Mouse (Mus musculus) brain, adult 2 months (tissue): Measurements from ENCODE around the gene 4931429L15Rik.
A peak's percentile ranks its signal among the peaks of the same experiment; 100 is the strongest.

Experiments
- DNase-seq: peaks from one replicate; pipeline ENCODE4 v3.0.0; 2011; ENCODE audit warnings: low read depth, low spot score

The 4931429L15Rik gene

DNA sequence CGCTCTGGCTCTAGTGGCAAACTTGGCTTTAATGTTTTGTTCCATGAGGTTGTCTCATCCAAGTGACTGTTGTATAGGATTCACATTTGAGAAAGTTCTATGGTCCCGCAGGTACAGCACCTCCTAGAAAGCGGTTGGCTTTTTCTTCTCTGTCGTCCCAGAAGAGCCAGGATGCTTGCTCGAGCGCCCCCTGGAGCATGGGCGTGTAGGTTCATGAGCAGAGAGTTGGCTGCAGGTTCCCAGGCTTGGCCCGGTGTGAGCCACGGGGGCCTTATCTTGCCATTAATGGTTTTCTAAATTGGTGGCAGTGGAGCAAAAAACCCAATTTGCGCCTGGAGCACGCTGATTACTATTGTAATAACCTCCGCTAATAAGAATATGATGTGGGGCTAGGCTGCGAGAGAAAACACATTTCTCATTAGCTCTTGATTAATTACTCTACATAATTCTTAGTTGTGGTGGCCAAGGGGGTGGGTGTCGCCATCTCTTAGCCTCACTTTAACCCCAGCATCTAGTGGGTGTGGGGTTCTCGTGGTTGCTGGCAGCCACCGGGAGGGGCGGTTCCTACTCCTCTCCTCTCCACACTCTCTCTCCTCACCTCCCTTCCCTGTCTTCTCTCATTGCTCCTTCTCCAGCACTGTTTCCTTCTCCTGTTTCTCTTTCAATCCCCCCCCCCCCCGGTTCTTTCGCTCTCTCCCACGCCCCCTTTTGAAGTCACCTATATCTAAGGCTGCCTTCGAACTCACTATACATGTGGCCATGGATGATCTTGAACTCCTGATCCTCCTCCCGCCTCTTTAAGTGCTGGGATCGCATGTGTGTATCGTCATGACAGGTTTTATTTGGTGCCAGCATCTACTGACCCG is 8.2 kb upstream of the 4931429L15Rik start:
- no peak for DNase-seq

- DNase-seq: no peak
Measured at GRCm38 (mm10) chr9:46326694-46327405, 7.1 kb upstream of the 4931429L15Rik start.

DNA sequence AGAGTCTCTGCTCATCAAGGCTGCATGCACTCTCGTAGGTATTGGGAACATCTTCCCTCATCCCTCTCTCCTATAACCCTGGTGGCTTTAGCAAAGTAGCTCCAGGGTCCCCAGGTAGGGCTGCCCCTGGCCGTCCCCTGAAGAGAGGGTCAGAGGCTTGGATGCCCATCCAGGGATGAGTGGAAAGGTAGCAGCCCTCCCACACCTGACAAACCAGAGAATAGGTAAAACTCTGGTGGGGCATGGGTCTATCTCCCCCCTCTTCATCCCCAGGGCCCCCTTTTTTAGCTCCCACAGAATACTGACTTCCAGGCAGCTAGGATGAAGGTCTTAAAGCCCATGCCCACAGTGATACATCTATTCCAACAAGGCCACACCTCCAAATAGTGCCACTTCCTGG is 675 bp upstream of the 4931429L15Rik start:
- DNase-seq: no peak

GRCm38 (mm10) chr9:46317957-46318356 is 1.8 kb downstream of the 4931429L15Rik start:
- DNase-seq: no peak

DNA sequence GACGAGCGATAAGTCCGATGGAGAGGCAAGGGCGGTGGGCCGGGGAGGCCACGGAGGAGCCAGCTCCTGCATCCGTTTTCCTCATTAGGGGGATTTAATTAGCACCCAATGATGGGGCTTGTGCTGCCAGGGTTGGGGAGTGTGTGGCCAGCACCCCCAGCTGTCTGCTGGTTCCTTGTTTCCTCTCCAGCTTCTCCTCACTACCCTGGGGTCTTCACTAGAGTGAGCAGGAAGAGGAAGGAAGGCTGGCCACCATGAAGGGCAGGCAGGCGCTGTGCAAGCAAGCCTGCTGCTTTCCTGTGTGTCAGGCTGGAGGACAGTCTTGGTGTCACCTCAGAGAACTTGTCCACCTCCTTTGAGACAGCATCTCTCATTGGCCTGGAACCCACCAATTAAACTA is 2.9 kb downstream of the 4931429L15Rik start:
- no peak for DNase-seq

- no peak for DNase-seq
Measured at GRCm38 (mm10) chr9:46316388-46316787, 3.4 kb downstream of the 4931429L15Rik start.

- peak; percentile 81 for DNase-seq
Measured at GRCm38 (mm10) chr9:46315807-46316365, 3.9 kb downstream of the 4931429L15Rik start.

DNA sequence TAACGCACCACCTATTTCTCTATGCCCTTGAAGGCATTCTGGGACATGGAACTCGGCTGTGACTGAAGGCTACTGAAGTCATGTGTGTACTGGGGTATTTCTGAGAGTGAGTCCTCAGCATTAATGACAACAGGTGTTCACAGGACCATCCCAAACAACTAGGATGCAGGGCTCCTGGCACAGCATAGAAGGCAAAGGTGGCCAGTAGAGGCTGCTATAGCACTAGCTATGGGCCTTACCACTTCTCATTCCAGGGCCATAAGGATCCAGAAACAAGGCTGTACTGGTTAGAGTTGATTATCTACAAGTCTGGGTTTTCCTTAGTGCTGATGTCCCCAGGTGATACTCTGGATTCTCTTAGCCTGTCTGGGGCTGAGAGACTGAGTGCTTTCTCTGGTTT is 4.9 kb downstream of the 4931429L15Rik start:
- no peak for DNase-seq

- peak; percentile 90 for DNase-seq
Measured at GRCm38 (mm10) chr9:46314507-46314906, 5.3 kb downstream of the 4931429L15Rik start.

DNA sequence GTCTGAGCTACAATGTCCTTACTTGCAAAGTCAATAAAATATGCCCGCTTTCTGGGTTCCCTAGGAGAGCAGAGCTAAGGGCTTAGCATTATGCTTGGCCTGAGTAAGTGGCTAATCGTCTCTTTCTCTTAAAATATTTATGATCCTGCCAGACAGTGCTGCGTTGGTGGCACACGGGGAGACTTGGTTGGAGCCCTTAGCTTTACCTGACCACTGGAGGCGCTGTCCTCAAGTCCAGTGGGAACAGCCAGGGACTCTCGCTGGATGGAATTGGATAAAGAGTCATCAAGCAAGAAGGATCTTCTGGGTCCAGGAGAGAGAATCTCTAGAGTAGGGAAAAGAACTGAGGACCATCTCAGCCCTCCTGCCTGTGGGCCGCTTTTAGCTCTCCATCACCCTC is 10.7 kb downstream of the 4931429L15Rik start:
- peak; percentile 60 for DNase-seq

GRCm38 (mm10) chr9:46302142-46302541 is 17.6 kb downstream of the 4931429L15Rik start:
- peak; percentile 74 for DNase-seq

GRCm38 (mm10) chr9:46298381-46298780 is 21.4 kb downstream of the 4931429L15Rik start:
- no peak for DNase-seq

GRCm38 (mm10) chr9:46282631-46283436 is 37.0 kb downstream of the 4931429L15Rik start, which contains the start of gene Bud13:
TSS of gene Bud13 (plus strand) at chr9:46283008.
- peak; percentile 94 for DNase-seq

DNA sequence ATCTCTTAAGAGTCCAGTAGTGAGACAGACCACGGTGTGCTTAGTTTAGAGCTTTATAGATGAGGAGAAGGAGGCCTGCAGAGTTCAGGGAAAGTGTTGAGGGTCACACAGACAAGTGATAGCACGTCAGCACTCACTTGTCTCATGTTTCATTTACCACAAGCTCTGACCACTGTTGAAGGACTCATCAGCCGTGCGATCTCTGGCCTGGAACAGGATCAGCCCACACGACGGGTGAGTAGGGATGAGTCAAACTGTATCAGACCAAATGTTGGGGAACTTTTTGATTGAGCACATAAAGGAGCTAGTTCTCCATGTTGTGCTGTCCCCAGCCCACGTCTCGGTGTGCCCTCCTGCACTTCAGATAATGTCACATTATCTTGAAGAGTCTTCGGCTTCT is 45.3 kb downstream of the 4931429L15Rik start:
- no peak for DNase-seq

DNA sequence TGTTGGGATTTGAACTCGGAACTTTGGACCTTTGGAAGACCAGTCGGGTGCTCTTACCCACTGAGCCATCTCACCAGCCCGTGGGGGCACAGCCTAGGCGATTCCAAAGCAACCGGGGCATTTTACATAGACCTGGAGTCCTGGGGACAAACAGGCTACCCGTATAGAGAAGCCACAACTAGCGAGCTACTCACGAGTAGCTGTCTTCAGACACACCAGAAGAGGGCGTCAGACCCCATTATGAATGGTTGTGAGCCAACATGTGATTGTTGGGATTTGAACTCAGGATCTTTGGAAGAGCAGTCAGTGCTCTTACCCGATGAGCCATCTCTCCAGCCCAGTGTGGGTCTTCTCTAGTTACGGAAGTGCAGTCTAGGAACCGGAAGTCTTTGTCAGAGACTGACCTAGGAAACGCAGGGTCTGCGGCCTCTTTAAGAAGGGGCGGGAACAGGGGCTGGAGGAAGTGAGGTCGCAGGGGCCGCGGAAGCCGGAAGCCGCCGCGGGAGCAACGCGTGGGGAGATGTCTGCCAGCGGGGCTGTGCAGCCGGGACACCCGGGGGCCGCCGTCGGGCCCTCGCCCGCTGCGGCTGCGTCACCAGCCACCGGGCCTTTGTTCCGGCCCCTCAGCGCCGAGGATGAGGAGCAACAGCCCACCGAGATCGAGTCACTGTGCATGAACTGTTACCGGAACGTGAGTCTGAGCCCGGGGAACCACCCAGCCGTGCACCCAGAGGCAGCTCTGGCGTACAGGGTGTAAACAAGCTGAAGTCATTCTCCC is 46.9 kb downstream of the 4931429L15Rik start, which contains the start of gene Zpr1:
Zpr1 (plus strand) TSS at position 388 of the 778 bp plus-strand sequence.
- DNase-seq: peak; percentile 98

DNA sequence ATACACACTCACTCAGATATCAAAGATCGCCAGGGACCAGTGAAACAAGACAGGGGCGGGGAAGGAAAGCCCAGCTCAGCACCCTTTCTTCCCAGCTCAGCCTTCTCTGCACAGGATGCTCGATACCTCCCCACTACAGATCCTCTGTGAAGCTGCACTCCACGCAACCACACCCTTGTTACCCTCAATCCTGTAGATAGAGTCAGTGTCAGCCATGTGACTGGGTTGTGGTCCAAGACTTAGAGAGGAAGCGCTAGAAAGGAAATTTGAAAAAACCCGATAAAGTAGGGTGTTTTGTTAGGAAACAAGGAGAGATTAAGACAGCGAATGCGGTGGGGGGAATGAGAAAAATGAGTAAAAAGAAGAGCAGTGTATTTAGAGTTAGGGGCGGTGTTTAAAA is 47.7 kb downstream of the 4931429L15Rik start:
- DNase-seq: no peak

- no peak for DNase-seq
Measured at GRCm38 (mm10) chr9:46270782-46271181, 49.0 kb downstream of the 4931429L15Rik start.

DNA sequence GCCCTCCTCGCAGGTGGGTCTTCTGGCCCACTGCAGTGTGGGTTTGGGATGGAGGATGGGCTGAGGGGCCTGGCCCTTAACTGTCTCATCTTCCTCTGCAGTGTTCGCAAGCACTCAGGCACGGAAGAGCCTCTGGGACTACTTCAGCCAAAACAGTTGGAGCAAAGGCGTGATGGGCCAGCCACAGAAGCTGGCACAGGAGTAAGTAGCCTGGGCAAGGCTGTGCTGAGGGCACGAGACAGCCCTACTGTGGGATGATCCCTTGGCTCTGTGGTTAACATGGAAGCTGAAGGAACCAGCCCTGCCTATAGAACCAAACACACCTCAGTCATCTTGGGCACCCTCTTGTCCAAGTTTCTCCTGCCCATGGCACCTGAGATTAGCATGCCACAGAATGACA is 50.7 kb downstream of the 4931429L15Rik start:
- DNase-seq: no peak

DNA sequence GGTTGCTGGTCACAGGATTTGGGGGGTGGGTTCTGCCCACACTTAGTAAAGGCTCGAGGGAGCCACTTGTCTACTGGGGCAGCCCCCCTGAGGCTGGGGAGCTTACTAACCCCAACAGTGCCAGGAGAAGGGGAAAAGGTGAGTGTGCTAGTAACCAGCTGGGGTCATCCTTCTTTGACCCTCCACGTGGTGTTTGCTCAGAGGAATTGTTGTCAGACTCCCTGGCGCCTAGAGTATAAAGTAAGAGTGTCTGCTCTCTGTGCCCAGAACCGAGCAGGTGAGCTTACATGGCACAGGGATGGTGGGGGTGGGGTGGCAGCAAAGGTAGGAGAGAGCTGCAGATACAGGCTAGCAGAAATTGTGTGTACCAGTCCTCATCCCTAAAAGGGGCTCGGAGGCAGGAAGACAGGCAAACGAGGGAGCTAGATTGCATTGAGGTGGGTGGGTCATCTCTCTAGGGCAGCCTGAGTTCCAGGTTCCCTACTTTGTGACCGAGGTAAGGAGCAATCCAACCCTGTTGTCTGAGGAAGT is 51.4 kb downstream of the 4931429L15Rik start, which contains the start of gene Apoa5:
Apoa5 (plus strand) TSS at position 291 of the 531 bp plus-strand sequence.
- no peak for DNase-seq

- no peak for DNase-seq
Measured at GRCm38 (mm10) chr9:46261131-46261530, 58.7 kb downstream of the 4931429L15Rik start.
